Mouse (Mus musculus): ENCODE measurements around the gene Nrp2. TPM values are rescaled to one million over a fixed set of nuclear protein-coding genes. Genes with fewer than 3 reads are reported as not detected.

Nrp2 gene
- polyA plus RNA-seq, 1 experiment from 2014 or later = 7.0 TPM

DNA sequence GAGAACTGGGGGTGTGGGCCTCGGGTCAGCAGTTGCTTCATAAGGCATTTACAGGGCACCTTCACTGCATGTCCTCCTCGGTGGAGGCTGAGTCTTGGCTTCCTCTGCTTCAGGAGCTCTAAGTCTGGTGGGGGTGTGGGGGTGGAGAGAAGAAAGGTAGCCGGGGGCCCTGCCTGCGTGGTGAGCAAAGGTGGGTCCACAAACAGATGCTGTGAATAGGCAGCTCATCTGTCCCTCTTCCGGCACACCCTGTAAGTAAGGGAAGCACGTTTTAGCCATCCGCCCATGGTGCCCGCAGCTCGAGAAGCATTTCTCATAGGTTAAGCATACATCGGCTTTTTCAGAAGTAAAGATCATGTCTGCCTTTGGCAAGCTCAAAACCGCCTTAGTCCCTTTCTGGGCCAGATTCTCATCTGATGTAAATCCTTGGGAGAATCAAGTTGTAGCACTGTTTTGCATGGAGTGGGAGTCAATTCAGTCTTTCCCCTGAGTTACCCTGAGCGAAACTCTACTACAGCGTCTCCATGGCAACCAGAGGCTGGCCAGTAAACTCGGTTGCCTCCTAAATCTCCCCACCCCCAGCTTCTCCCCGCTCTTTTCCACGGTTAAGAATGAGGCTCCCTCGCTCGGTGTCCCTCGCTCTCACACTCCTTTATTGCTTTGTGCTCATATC, 91.3 kb downstream of the Nrp2 start:
- Histone ChIP-seq H3K4me1 (peaks cover 22% of the 10 kb centered on the region), H3K27ac (replicated peaks) (no peak overlapping the region), H3K4me3 (no peak overlapping the region), H3K27me3 (replicated peaks) (no peaks in the 10 kb centered on the region), H3K4me2 (peak overlapping the region; percentile 37), H3K9ac (0 out of 2 replicates have a peak overlapping the region, but pooled peaks have one; percentile 24), H3K9me3 (no peaks in the 10 kb centered on the region), H3K36me3 (no peaks in the 10 kb centered on the region)
- ATAC-seq (ENCODE audit: extremely low read depth, insufficient number of reproducible peaks, low FRiP score, low TSS enrichment) = no peak
- 37% methylated on average over 19 of the region's 19 CpGs for WGBS

GRCm38 (mm10) chr1:62794896-62795255, 91.8 kb downstream of the Nrp2 start:
- H3K27ac ChIP-seq (replicated peaks) = no peak overlapping the region
- H3K9me3 ChIP-seq = no peaks in the 10 kb centered on the region
- H3K4me2 ChIP-seq = peak overlapping the region; percentile 37
- no peaks in the 10 kb centered on the region for H3K27me3 ChIP-seq (replicated peaks)
- peaks cover 22% of the 10 kb centered on the region for H3K4me1 ChIP-seq
- no peaks in the 10 kb centered on the region for H3K36me3 ChIP-seq
- no peak overlapping the region for H3K4me3 ChIP-seq
- 45% methylated on average over 2 of the region's 2 CpGs for WGBS
- ATAC-seq (ENCODE audit: extremely low read depth, insufficient number of reproducible peaks, low FRiP score, low TSS enrichment) = no peak
- H3K9ac ChIP-seq = no peak overlapping the region

GRCm38 (mm10) chr1:62795307-62796037, 92.4 kb downstream of the Nrp2 start:
- H3K4me2 ChIP-seq = peak overlapping the region; percentile 69
- no peak overlapping the region; the same call in 1 of the 2 replicates for H3K27ac ChIP-seq (replicated peaks)
- H3K4me3 ChIP-seq = peak overlapping the region; percentile 55
- no peaks in the 10 kb centered on the region for H3K27me3 ChIP-seq (replicated peaks)
- H3K9me3 ChIP-seq = no peaks in the 10 kb centered on the region
- no peaks in the 10 kb centered on the region for H3K36me3 ChIP-seq
- peak; percentile 42 for ATAC-seq (ENCODE audit: extremely low read depth, insufficient number of reproducible peaks, low FRiP score, low TSS enrichment)
- WGBS = 22% methylated on average over 28 of the region's 28 CpGs
- peak overlapping the region; percentile 73 for H3K9ac ChIP-seq
- peaks cover 22% of the 10 kb centered on the region for H3K4me1 ChIP-seq

- peak; percentile 53; the same call in 1 of the 2 replicates for ATAC-seq (ENCODE audit: extremely low read depth, insufficient number of reproducible peaks, low FRiP score, low TSS enrichment)
- WGBS = 42% methylated on average over 9 of the region's 9 CpGs
- Histone ChIP-seq H3K27me3 (replicated peaks) (no peaks in the 10 kb centered on the region), H3K36me3 (no peaks in the 10 kb centered on the region), H3K4me3 (peak overlapping the region; percentile 55), H3K4me2 (peak overlapping the region; percentile 69), H3K9ac (peak overlapping the region; percentile 73), H3K9me3 (no peaks in the 10 kb centered on the region), H3K27ac (replicated peaks) (no peak overlapping the region; the same call in 1 of the 2 replicates), H3K4me1 (peaks cover 22% of the 10 kb centered on the region)
These were observed 93.1 kb downstream of the Nrp2 start for GRCm38 (mm10) chr1:62796038-62796647.

DNA sequence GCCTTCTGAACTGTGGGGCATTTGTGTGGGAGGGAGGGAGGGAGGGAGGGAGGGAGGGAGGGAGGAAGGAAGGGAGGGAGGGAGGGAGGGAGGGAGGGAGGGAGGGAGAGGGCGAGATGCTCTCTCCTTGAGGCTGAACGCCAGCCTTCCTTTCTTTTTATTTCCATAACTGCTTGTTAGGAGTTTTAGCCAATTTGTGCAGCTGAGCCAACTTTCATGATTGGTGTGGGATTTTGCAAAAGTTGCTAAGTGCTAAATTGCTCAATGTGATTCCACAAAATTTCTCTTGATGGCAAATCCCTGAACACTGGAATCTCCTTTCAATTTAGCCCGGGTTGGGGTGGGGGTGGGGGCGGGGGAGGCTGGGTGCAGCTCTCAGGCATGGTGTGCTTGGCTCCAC, 96.3 kb downstream of the Nrp2 start:
- no peak overlapping the region for H3K4me2 ChIP-seq
- no peaks in the 10 kb centered on the region for H3K27me3 ChIP-seq (replicated peaks)
- H3K4me3 ChIP-seq = no peak overlapping the region
- H3K27ac ChIP-seq (replicated peaks) = no peak overlapping the region
- H3K9me3 ChIP-seq = no peaks in the 10 kb centered on the region
- no peak overlapping the region for H3K9ac ChIP-seq
- peaks cover 19% of the 10 kb centered on the region for H3K4me1 ChIP-seq
- H3K36me3 ChIP-seq = no peaks in the 10 kb centered on the region
- ATAC-seq (ENCODE audit: extremely low read depth, insufficient number of reproducible peaks, low FRiP score, low TSS enrichment) = no peak
- 51% methylated on average over 4 of the region's 4 CpGs for WGBS

DNA sequence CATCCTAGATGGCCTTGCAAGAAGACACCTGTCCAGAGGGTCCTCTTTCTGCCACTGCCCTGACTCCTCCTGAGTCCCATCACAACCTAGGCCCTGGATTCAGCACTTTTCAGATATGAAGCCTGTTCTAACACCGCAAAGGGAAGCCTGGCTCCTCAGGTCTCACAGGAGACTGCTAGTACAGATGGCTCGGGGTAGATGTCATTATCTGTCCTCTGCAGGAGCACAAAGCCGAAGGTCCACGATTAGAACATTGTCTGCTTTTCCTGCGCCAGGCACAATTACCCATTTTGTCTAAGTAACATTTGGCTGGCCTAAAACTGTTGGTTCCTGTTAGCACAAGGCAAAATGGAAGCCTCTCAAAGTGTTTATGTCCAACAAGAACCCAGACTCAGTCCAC, 97.3 kb downstream of the Nrp2 start:
- Histone ChIP-seq H3K9me3 (no peaks in the 10 kb centered on the region), H3K27ac (replicated peaks) (no peak overlapping the region), H3K27me3 (replicated peaks) (no peaks in the 10 kb centered on the region), H3K4me1 (peaks cover 12% of the 10 kb centered on the region), H3K4me2 (no peak overlapping the region), H3K9ac (no peak overlapping the region), H3K4me3 (no peak overlapping the region), H3K36me3 (no peaks in the 10 kb centered on the region)
- no peak for ATAC-seq (ENCODE audit: extremely low read depth, insufficient number of reproducible peaks, low FRiP score, low TSS enrichment)
- 61% methylated on average over 5 of the region's 5 CpGs for WGBS

GRCm38 (mm10) chr1:62801429-62801828, 98.3 kb downstream of the Nrp2 start:
- H3K27me3 ChIP-seq (replicated peaks) = no peaks in the 10 kb centered on the region

DNA sequence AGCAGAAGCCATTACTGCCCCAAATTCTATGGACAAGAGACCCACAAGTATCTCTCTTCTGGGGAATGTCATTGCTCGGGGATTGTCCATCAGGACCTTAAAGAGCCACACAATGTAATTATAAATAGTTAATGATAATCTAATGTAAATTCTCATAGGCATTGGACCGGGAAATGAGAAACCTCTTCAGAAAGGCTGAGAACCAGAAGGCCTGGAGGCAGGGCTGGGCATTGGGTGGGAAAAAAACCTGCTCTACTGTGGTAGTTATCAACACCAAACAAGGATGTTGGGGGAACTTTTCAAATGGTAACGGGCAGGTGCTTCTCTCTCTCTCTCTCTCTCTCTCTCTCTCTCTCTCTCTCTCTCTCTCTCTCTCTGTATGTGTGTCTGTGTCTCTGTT, 98.8 kb downstream of the Nrp2 start:
- H3K27me3 ChIP-seq (replicated peaks) = no peaks in the 10 kb centered on the region
- WGBS = 66% methylated on average over 3 of the region's 3 CpGs
- no peak overlapping the region for H3K4me3 ChIP-seq
- no peak overlapping the region for H3K9ac ChIP-seq
- no peaks in the 10 kb centered on the region for H3K9me3 ChIP-seq
- no peaks in the 10 kb centered on the region for H3K4me1 ChIP-seq
- H3K36me3 ChIP-seq = no peaks in the 10 kb centered on the region
- ATAC-seq (ENCODE audit: extremely low read depth, insufficient number of reproducible peaks, low FRiP score, low TSS enrichment) = no peak
- H3K4me2 ChIP-seq = no peak overlapping the region
- H3K27ac ChIP-seq (replicated peaks) = no peak overlapping the region

More at GRCm38 (mm10) chr1:62801429-62801828, 98.3 kb downstream of the Nrp2 start:
- Histone ChIP-seq H3K9me3 (no peaks in the 10 kb centered on the region), H3K9ac (no peak overlapping the region), H3K4me2 (no peak overlapping the region), H3K4me3 (no peak overlapping the region), H3K36me3 (no peaks in the 10 kb centered on the region), H3K27ac (replicated peaks) (no peak overlapping the region), H3K4me1 (peaks cover under 1% of the 10 kb centered on the region)
- WGBS = 68% methylated on average over 4 of the region's 4 CpGs
- ATAC-seq (ENCODE audit: extremely low read depth, insufficient number of reproducible peaks, low FRiP score, low TSS enrichment) = no peak

DNA sequence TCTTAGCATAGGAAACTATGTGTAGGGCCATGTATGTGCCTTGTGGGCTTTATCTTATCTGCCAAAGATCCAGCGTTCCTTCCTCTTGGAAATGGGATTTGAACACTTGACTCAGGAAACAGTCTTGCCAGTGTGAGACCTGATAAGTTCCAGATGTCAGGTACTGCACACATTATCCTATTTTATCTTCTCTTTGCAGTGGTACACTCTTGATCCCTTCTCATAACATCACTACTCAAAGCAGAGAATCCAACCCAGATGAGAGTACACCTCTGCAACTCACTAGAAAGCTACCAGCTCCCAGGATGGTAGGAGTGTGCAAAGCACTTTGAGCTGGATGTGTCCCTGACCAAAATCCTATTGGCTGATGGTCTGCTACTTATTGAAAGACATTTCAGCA, 100.5 kb downstream of the Nrp2 start:
- H3K4me2 ChIP-seq = no peak overlapping the region
- H3K27ac ChIP-seq (replicated peaks) = no peak overlapping the region
- no peak for ATAC-seq (ENCODE audit: extremely low read depth, insufficient number of reproducible peaks, low FRiP score, low TSS enrichment)
- no peaks in the 10 kb centered on the region for H3K36me3 ChIP-seq
- H3K9ac ChIP-seq = no peak overlapping the region
- peaks cover 6% of the 10 kb centered on the region for H3K4me1 ChIP-seq
- no peaks in the 10 kb centered on the region for H3K9me3 ChIP-seq
- no peaks in the 10 kb centered on the region for H3K27me3 ChIP-seq (replicated peaks)
- 18% methylated on average over 1 of the region's 1 CpGs for WGBS
- no peak overlapping the region for H3K4me3 ChIP-seq

- no peak overlapping the region for H3K4me3 ChIP-seq
- H3K27ac ChIP-seq (replicated peaks) = no peak overlapping the region
- ATAC-seq (ENCODE audit: extremely low read depth, insufficient number of reproducible peaks, low FRiP score, low TSS enrichment) = no peak
- H3K4me1 ChIP-seq = peaks cover 6% of the 10 kb centered on the region
- H3K27me3 ChIP-seq (replicated peaks) = no peaks in the 10 kb centered on the region
- H3K9me3 ChIP-seq = no peaks in the 10 kb centered on the region
- H3K36me3 ChIP-seq = no peaks in the 10 kb centered on the region
- 21% methylated on average over 1 of the region's 1 CpGs for WGBS
- no peak overlapping the region for H3K9ac ChIP-seq
- H3K4me2 ChIP-seq = no peak overlapping the region
These were observed 102.9 kb downstream of the Nrp2 start for GRCm38 (mm10) chr1:62806014-62806413.

GRCm38 (mm10) chr1:62808395-62808794, 105.3 kb downstream of the Nrp2 start:
- no peaks in the 10 kb centered on the region for H3K36me3 ChIP-seq
- no peak overlapping the region for H3K27ac ChIP-seq (replicated peaks)
- 60% methylated on average over 4 of the region's 4 CpGs for WGBS
- no peaks in the 10 kb centered on the region for H3K9me3 ChIP-seq
- ATAC-seq (ENCODE audit: extremely low read depth, insufficient number of reproducible peaks, low FRiP score, low TSS enrichment) = no peak
- no peak overlapping the region for H3K4me2 ChIP-seq
- H3K27me3 ChIP-seq (replicated peaks) = no peaks in the 10 kb centered on the region
- H3K9ac ChIP-seq = no peak overlapping the region
- peaks cover 14% of the 10 kb centered on the region for H3K4me1 ChIP-seq
- no peak overlapping the region for H3K4me3 ChIP-seq

Measured in heart, embryonic 13.5 days (tissue).